Mouse (Mus musculus): ENCODE results near the gene Fbxl17. TPM values are rescaled to one million over a fixed set of nuclear protein-coding genes. Genes with fewer than 3 reads are reported as not detected.
A peak's percentile ranks its signal among the peaks of the same experiment; 100 is the strongest.

Gene Fbxl17
- polyA plus RNA-seq, 1 experiment from 2014 or later: 5.6 TPM

GRCm38 (mm10) chr17:63287413-63287812 is 212.4 kb downstream of the Fbxl17 start:
- no peaks in the 10 kb centered on the region for H3K9me3 ChIP-seq (replicated peaks)
- no peak overlapping the region for H3K9ac ChIP-seq
- no peak overlapping the region for H3K27ac ChIP-seq
- peaks cover 24% of the 10 kb centered on the region for H3K4me1 ChIP-seq
- no peak overlapping the region for H3K4me3 ChIP-seq
- H3K27me3 ChIP-seq: 0 out of 2 replicates have a peak, but pooled peaks cover 9% of the 10 kb centered on the region
- no peak overlapping the region for H3K4me2 ChIP-seq
- no peak for ATAC-seq
- WGBS: 66% methylated on average over 2 of the region's 2 CpGs
- H3K36me3 ChIP-seq (ENCODE audit: poor library complexity, severe bottlenecking): no peaks in the 10 kb centered on the region

- Histone ChIP-seq H3K9me3 (replicated peaks) (no peaks in the 10 kb centered on the region), H3K9ac (no peak overlapping the region), H3K4me1 (peaks cover 24% of the 10 kb centered on the region), H3K4me3 (no peak overlapping the region), H3K4me2 (no peak overlapping the region), H3K27me3 (0 out of 2 replicates have a peak, but pooled peaks cover 9% of the 10 kb centered on the region), H3K36me3 (ENCODE audit: poor library complexity, severe bottlenecking) (no peaks in the 10 kb centered on the region), H3K27ac (no peak overlapping the region)
- peak; percentile 93 for ATAC-seq
- WGBS: 23% methylated on average over 11 of the region's 11 CpGs
These were observed 214.4 kb downstream of the Fbxl17 start for GRCm38 (mm10) chr17:63285265-63285939.

GRCm38 (mm10) chr17:63284074-63284473 is 215.7 kb downstream of the Fbxl17 start:
- no peak overlapping the region for H3K4me3 ChIP-seq
- H3K36me3 ChIP-seq (ENCODE audit: poor library complexity, severe bottlenecking): no peaks in the 10 kb centered on the region
- H3K9me3 ChIP-seq (replicated peaks): no peaks in the 10 kb centered on the region
- WGBS: 89% methylated on average over 4 of the region's 4 CpGs
- H3K27ac ChIP-seq: no peak overlapping the region
- no peak for ATAC-seq
- 0 out of 2 replicates have a peak, but pooled peaks cover 9% of the 10 kb centered on the region for H3K27me3 ChIP-seq
- H3K9ac ChIP-seq: no peak overlapping the region
- H3K4me2 ChIP-seq: no peak overlapping the region
- peaks cover 24% of the 10 kb centered on the region for H3K4me1 ChIP-seq

- H3K9me3 ChIP-seq (replicated peaks): no peaks in the 10 kb centered on the region
These were observed 217.8 kb downstream of the Fbxl17 start for GRCm38 (mm10) chr17:63282004-63282403.

GRCm38 (mm10) chr17:63280990-63281389 is 218.8 kb downstream of the Fbxl17 start:
- no peaks in the 10 kb centered on the region for H3K36me3 ChIP-seq (ENCODE audit: poor library complexity, severe bottlenecking)
- H3K4me2 ChIP-seq: no peak overlapping the region
- H3K9ac ChIP-seq: no peak overlapping the region
- H3K4me1 ChIP-seq: peaks cover 18% of the 10 kb centered on the region
- 79% methylated on average over 2 of the region's 2 CpGs for WGBS
- ATAC-seq: no peak
- no peak overlapping the region for H3K27ac ChIP-seq
- 0 out of 2 replicates have a peak, but pooled peaks cover 9% of the 10 kb centered on the region for H3K27me3 ChIP-seq
- H3K9me3 ChIP-seq (replicated peaks): no peaks in the 10 kb centered on the region
- no peak overlapping the region for H3K4me3 ChIP-seq

More at GRCm38 (mm10) chr17:63282004-63282403, 217.8 kb downstream of the Fbxl17 start:
- WGBS: 90% methylated on average over 5 of the region's 5 CpGs
- Histone ChIP-seq H3K4me2 (no peak overlapping the region), H3K36me3 (ENCODE audit: poor library complexity, severe bottlenecking) (no peaks in the 10 kb centered on the region), H3K4me1 (peaks cover 19% of the 10 kb centered on the region), H3K27ac (no peak overlapping the region), H3K27me3 (0 out of 2 replicates have a peak, but pooled peaks cover 9% of the 10 kb centered on the region), H3K9ac (no peak overlapping the region), H3K4me3 (no peak overlapping the region)
- ATAC-seq: no peak

GRCm38 (mm10) chr17:63279144-63279543 is 220.7 kb downstream of the Fbxl17 start:
- H3K4me1 ChIP-seq: no peaks in the 10 kb centered on the region
- H3K9me3 ChIP-seq (replicated peaks): no peaks in the 10 kb centered on the region
- H3K27me3 ChIP-seq: 0 out of 2 replicates have a peak, but pooled peaks cover 13% of the 10 kb centered on the region
- no peak overlapping the region for H3K9ac ChIP-seq
- ATAC-seq: no peak
- no peak overlapping the region for H3K4me2 ChIP-seq
- no peak overlapping the region for H3K27ac ChIP-seq
- H3K36me3 ChIP-seq (ENCODE audit: poor library complexity, severe bottlenecking): no peaks in the 10 kb centered on the region
- WGBS: 88% methylated on average over 4 of the region's 4 CpGs
- no peak overlapping the region for H3K4me3 ChIP-seq

- no peak overlapping the region for H3K27ac ChIP-seq
- 82% methylated on average over 2 of the region's 2 CpGs for WGBS
- H3K36me3 ChIP-seq (ENCODE audit: poor library complexity, severe bottlenecking): no peaks in the 10 kb centered on the region
- no peak overlapping the region for H3K9ac ChIP-seq
- ATAC-seq: no peak
- H3K4me2 ChIP-seq: no peak overlapping the region
- 0 out of 2 replicates have a peak, but pooled peaks cover 2% of the 10 kb centered on the region for H3K4me1 ChIP-seq
- H3K9me3 ChIP-seq (replicated peaks): no peaks in the 10 kb centered on the region
- H3K4me3 ChIP-seq: no peak overlapping the region
- H3K27me3 ChIP-seq: 0 out of 2 replicates have a peak, but pooled peaks cover 9% of the 10 kb centered on the region
These were observed 226.5 kb downstream of the Fbxl17 start for GRCm38 (mm10) chr17:63273353-63273752.

GRCm38 (mm10) chr17:63272914-63273313 is 226.9 kb downstream of the Fbxl17 start:
- 0 out of 2 replicates have a peak, but pooled peaks cover 2% of the 10 kb centered on the region for H3K4me1 ChIP-seq
- H3K36me3 ChIP-seq (ENCODE audit: poor library complexity, severe bottlenecking): no peaks in the 10 kb centered on the region
- no peaks in the 10 kb centered on the region for H3K9me3 ChIP-seq (replicated peaks)
- H3K27me3 ChIP-seq: 0 out of 2 replicates have a peak, but pooled peaks cover 9% of the 10 kb centered on the region
- no peak for ATAC-seq
- H3K4me2 ChIP-seq: no peak overlapping the region
- no peak overlapping the region for H3K4me3 ChIP-seq
- no peak overlapping the region for H3K27ac ChIP-seq
- no peak overlapping the region for H3K9ac ChIP-seq

GRCm38 (mm10) chr17:63271000-63271399 is 228.8 kb downstream of the Fbxl17 start:
- no peak overlapping the region for H3K27ac ChIP-seq
- H3K4me3 ChIP-seq: no peak overlapping the region
- 75% methylated on average over 6 of the region's 6 CpGs for WGBS
- H3K9me3 ChIP-seq (replicated peaks): no peaks in the 10 kb centered on the region
- H3K4me2 ChIP-seq: no peak overlapping the region
- ATAC-seq: no peak
- no peaks in the 10 kb centered on the region for H3K36me3 ChIP-seq (ENCODE audit: poor library complexity, severe bottlenecking)
- 0 out of 2 replicates have a peak, but pooled peaks cover 2% of the 10 kb centered on the region for H3K4me1 ChIP-seq
- H3K27me3 ChIP-seq: 0 out of 2 replicates have a peak, but pooled peaks cover 9% of the 10 kb centered on the region
- no peak overlapping the region for H3K9ac ChIP-seq

- Histone ChIP-seq H3K4me1 (0 out of 2 replicates have a peak, but pooled peaks cover 2% of the 10 kb centered on the region), H3K4me3 (no peak overlapping the region), H3K36me3 (ENCODE audit: poor library complexity, severe bottlenecking) (no peaks in the 10 kb centered on the region), H3K9ac (no peak overlapping the region), H3K9me3 (replicated peaks) (no peaks in the 10 kb centered on the region), H3K27me3 (0 out of 2 replicates have a peak, but pooled peaks cover 9% of the 10 kb centered on the region), H3K4me2 (no peak overlapping the region), H3K27ac (no peak overlapping the region)
- WGBS: 78% methylated on average over 5 of the region's 5 CpGs
- no peak for ATAC-seq
These were observed 229.3 kb downstream of the Fbxl17 start for GRCm38 (mm10) chr17:63270513-63270912.

GRCm38 (mm10) chr17:63262674-63263073 is 237.1 kb downstream of the Fbxl17 start:
- 93% methylated on average over 5 of the region's 5 CpGs for WGBS

GRCm38 (mm10) chr17:63261508-63262141 is 238.2 kb downstream of the Fbxl17 start:
- H3K4me1 ChIP-seq: no peaks in the 10 kb centered on the region
- WGBS: 90% methylated on average over 10 of the region's 10 CpGs
- no peak for ATAC-seq
- no peak overlapping the region for H3K4me2 ChIP-seq
- no peak overlapping the region for H3K4me3 ChIP-seq
- no peak overlapping the region for H3K27ac ChIP-seq
- no peaks in the 10 kb centered on the region for H3K36me3 ChIP-seq (ENCODE audit: poor library complexity, severe bottlenecking)
- no peaks in the 10 kb centered on the region for H3K9me3 ChIP-seq (replicated peaks)
- no peaks in the 10 kb centered on the region for H3K27me3 ChIP-seq
- no peak overlapping the region for H3K9ac ChIP-seq

More at GRCm38 (mm10) chr17:63262674-63263073, 237.1 kb downstream of the Fbxl17 start:
- H3K4me1 ChIP-seq: no peaks in the 10 kb centered on the region
- H3K9me3 ChIP-seq (replicated peaks): no peaks in the 10 kb centered on the region
- H3K4me3 ChIP-seq: no peak overlapping the region
- no peak for ATAC-seq
- no peak overlapping the region for H3K4me2 ChIP-seq
- no peaks in the 10 kb centered on the region for H3K36me3 ChIP-seq (ENCODE audit: poor library complexity, severe bottlenecking)
- H3K27me3 ChIP-seq: no peaks in the 10 kb centered on the region
- no peak overlapping the region for H3K9ac ChIP-seq
- H3K27ac ChIP-seq: no peak overlapping the region
